Mouse (Mus musculus) effector memory CD4-positive, alpha-beta T cell, adult 5 months (primary cell): ENCODE data around the gene Olfr551. TPM values are rescaled to one million over a fixed set of nuclear protein-coding genes. Genes with fewer than 3 reads are reported as not detected.

Experiments
- polyA plus RNA-seq: library from polyadenylated mRNA; unstranded; fragments of 100-300 nt; shearing (Covaris generic); gene quantifications from one replicate; pipeline ENCODE4 v1.2.1, GENCODE M21; 2017

The Olfr551 gene
- 0.06 TPM for polyA plus RNA-seq

GRCm38 (mm10) chr7:102591786-102592185 lies at the start of gene Olfr551:
TSS of gene Olfr551 (minus strand) at chr7:102591886.

GRCm38 (mm10) chr7:102638132-102638531 lies 46.4 kb upstream of the Olfr551 start, which contains the start of gene Olfr554:
TSS of gene Olfr554 (plus strand) at chr7:102638432.

GRCm38 (mm10) chr7:102618118-102618517 lies 26.4 kb upstream of the Olfr551 start, which contains the start of gene Olfr553:
TSS of gene Olfr553 (minus strand) at chr7:102618218.

GRCm38 (mm10) chr7:102597378-102598031 lies 5.8 kb upstream of the Olfr551 start, which contains the start of gene Olfr552:
TSS of gene Olfr552 (plus strand) at chr7:102597770.

GRCm38 (mm10) chr7:102571142-102571541 lies 20.5 kb downstream of the Olfr551 start, which contains the start of gene Olfr550:
TSS of gene Olfr550 (plus strand) at chr7:102571442.

GRCm38 (mm10) chr7:102564999-102565997 lies 26.4 kb downstream of the Olfr551 start, which contains the start of gene Trim21:
TSS of gene Trim21 (minus strand) at chr7:102565486.

GRCm38 (mm10) chr7:102549570-102549969 lies 42.1 kb downstream of the Olfr551 start, which contains the start of gene Olfr549:
TSS of gene Olfr549 (plus strand) at chr7:102549870.

GRCm38 (mm10) chr7:102540596-102540995 lies 51.1 kb downstream of the Olfr551 start, which contains the start of gene Olfr548-ps1:
TSS of gene Olfr548-ps1 (plus strand) at chr7:102540896.

GRCm38 (mm10) chr7:102534449-102534848 lies 57.2 kb downstream of the Olfr551 start, which contains the start of gene Olfr547:
TSS of gene Olfr547 (plus strand) at chr7:102534749.

Other genes with a start within 250 kb of the Olfr551 start
- gene Rrm1, start 150.2 kb downstream of the Olfr551 start, polyA plus RNA-seq = 50.3 TPM
- gene Olfr543, start 110.2 kb downstream of the Olfr551 start, polyA plus RNA-seq = not detected
- gene Olfr544, start 103.6 kb downstream of the Olfr551 start, polyA plus RNA-seq = 0.15 TPM
- not detected for gene Olfr545, start 92.3 kb downstream of the Olfr551 start, polyA plus RNA-seq
- not detected for gene Olfr547, start 57.1 kb downstream of the Olfr551 start, polyA plus RNA-seq
- not detected for gene Olfr548-ps1, start 51.0 kb downstream of the Olfr551 start, polyA plus RNA-seq
- not detected for gene Olfr549, start 42.0 kb downstream of the Olfr551 start, polyA plus RNA-seq
- gene Trim21, start 26.4 kb downstream of the Olfr551 start, polyA plus RNA-seq = 20.7 TPM
- gene Olfr550, start 20.4 kb downstream of the Olfr551 start, polyA plus RNA-seq = not detected
- gene Olfr552, start 5.9 kb upstream of the Olfr551 start, polyA plus RNA-seq = not detected
- gene Olfr553, start 26.3 kb upstream of the Olfr551 start, polyA plus RNA-seq = not detected
- 0.52 TPM for gene Olfr554, start 46.5 kb upstream of the Olfr551 start, polyA plus RNA-seq
- not detected for gene Olfr555, start 66.9 kb upstream of the Olfr551 start, polyA plus RNA-seq
- not detected for gene Olfr556, start 73.0 kb upstream of the Olfr551 start, polyA plus RNA-seq
- gene Trim68, start 95.4 kb upstream of the Olfr551 start, polyA plus RNA-seq = 7.1 TPM
- not detected for gene Olfr557, start 104.0 kb upstream of the Olfr551 start, polyA plus RNA-seq
- gene Olfr558, start 110.3 kb upstream of the Olfr551 start, polyA plus RNA-seq = not detected
- not detected for gene Olfr33, start 127.2 kb upstream of the Olfr551 start, polyA plus RNA-seq
- not detected for gene Olfr559, start 135.6 kb upstream of the Olfr551 start, polyA plus RNA-seq
- gene Olfr560, start 167.5 kb upstream of the Olfr551 start, polyA plus RNA-seq = not detected
- not detected for gene Olfr78, start 167.6 kb upstream of the Olfr551 start, polyA plus RNA-seq
- not detected for gene Olfr561, start 179.3 kb upstream of the Olfr551 start, polyA plus RNA-seq
- not detected for gene Olfr564, start 211.6 kb upstream of the Olfr551 start, polyA plus RNA-seq